Mouse (Mus musculus): ENCODE measurements around the gene Nuak2. TPM values are rescaled to one million over a fixed set of nuclear protein-coding genes. Genes with fewer than 3 reads are reported as not detected.

Gene Nuak2
- total RNA-seq, 1 experiment = 8.0 TPM

DNA sequence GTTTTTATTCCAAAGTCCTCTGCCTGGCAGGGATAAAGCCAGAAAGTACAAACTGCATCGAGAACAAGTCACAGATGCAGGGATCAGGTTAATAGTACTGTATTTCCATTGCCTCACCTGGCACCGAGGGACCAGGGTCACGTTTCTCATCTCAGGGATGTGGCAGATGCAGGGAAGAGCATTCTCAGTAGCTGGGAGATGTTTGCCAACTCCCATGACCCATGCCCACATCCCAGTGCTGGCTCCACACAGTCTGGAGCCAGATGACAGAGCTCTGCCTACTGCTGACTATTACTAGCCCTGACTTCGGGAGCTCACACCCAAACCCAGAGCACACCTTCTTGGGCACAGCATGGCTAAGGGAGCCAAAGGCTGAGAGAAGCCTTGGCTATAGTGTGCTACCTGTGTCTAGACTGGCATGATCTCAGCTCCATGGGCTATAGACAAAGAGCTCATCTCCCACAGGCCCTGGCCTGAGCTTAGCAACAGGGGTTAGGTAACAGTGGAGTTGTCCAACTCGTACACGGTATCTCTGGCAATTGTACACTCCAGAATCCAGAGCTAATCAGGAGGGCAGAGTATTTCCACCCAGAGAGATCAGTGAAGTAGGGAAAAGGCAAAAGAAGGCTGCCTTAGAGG lies 57.1 kb downstream of the Nuak2 start:
- Histone ChIP-seq H3K36me3 (ENCODE audit: control insufficient read depth, insufficient read depth, low read length, poor library complexity, severe bottlenecking) (no peaks in the 10 kb centered on the region), H3K27ac (ENCODE audit: insufficient read depth, low read depth, low read length, poor library complexity, severe bottlenecking) (no peak overlapping the region), H3K4me1 (ENCODE audit: control insufficient read depth in 2 of 2, insufficient read depth in 2 of 2, low read length in 2 of 2, poor library complexity in 1 of 2) (peaks cover 0 to 23% of the 10 kb centered on the region in 2 experiments), H3K9ac (ENCODE audit: insufficient read depth, low read depth, low read length, poor library complexity, severe bottlenecking) (no peak overlapping the region), H3K9me3 (ENCODE audit: control insufficient read depth, insufficient read depth, low read depth, low read length) (no peaks in the 10 kb centered on the region), H3K4me3 (ENCODE audit: insufficient read depth in 1 of 2, low read depth in 1 of 2, low read length in 2 of 2, poor library complexity in 1 of 2, severe bottlenecking in 1 of 2) (no peak overlapping the region)
- TF ChIP-seq CHD2 (IDR thresholded peaks at IDR 0.05; ENCODE audit: low read depth, low read length) = no peak
- TF ChIP-seq MAFK (IDR thresholded peaks at IDR 0.05; ENCODE audit: insufficient read depth, low read depth, low read length) = no peak
- no peak for TF ChIP-seq ZNF384 (IDR thresholded peaks at IDR 0.05; ENCODE audit: low read depth, low read length)
- no peak for TF ChIP-seq ZC3H11A (IDR thresholded peaks at IDR 0.05; ENCODE audit: borderline replicate concordance, low read depth, low read length)
- no peak for TF ChIP-seq HCFC1 (IDR thresholded peaks at IDR 0.05; ENCODE audit: borderline replicate concordance, insufficient read depth, low read length)
- no peak for DNase-seq (ENCODE audit: low read depth, low spot score)
- in situ Hi-C loops (cut with MboI; ENCODE audit: low sequenced_read_pairs in 2 of 2, unreplicated experiment in 2 of 2) = no loop called here

DNA sequence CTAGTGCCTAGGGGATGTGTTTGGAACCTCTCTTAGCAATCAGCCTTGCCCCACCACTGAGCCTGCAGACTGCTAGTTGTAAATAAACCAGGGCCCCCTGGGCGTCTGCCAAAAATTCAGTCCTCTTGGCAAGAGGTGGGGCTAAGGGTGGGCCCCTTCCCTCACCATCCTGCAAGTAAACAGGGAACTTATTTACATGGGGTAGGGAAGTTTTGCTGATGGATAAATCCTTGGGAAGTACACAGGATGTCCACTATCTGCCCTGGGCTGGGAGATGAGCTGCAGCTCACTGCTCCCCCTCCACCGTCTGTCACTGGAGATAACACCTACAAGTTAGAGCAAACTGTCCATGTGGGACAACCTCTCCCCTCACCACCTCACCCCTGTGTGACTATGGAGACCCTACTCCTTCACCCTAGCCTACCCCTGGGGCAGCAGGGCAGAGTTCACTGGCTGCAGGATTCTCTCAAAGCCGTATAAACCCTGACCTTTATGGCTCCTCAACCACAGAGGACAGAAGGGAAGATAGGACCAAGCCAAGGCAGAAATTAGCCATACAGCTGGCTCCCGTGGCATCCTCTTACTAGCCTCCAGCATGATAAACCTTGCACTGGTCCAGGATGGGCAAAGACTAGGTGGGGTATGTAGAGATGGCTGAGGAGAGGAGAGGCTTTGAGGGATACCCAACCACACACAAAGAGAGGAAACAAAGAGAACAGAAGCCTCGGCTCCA lies 58.4 kb downstream of the Nuak2 start:
- in situ Hi-C loops (cut with MboI; ENCODE audit: low sequenced_read_pairs in 2 of 2, unreplicated experiment in 2 of 2) = no loop called here
- H3K36me3 ChIP-seq (ENCODE audit: control insufficient read depth, insufficient read depth, low read length, poor library complexity, severe bottlenecking) = no peaks in the 10 kb centered on the region; the same call in 1 of the 2 replicates
- DNase-seq (ENCODE audit: low read depth, low spot score) = no peak
- no peak for TF ChIP-seq HCFC1 (IDR thresholded peaks at IDR 0.05; ENCODE audit: borderline replicate concordance, insufficient read depth, low read length)
- H3K4me1 ChIP-seq (ENCODE audit: control insufficient read depth in 2 of 2, insufficient read depth in 2 of 2, low read length in 2 of 2, poor library complexity in 1 of 2) = peaks cover 0 to 23% of the 10 kb centered on the region in 2 experiments
- H3K9ac ChIP-seq (ENCODE audit: insufficient read depth, low read depth, low read length, poor library complexity, severe bottlenecking) = no peak overlapping the region
- H3K4me3 ChIP-seq (ENCODE audit: insufficient read depth in 1 of 2, low read depth in 1 of 2, low read length in 2 of 2, poor library complexity in 1 of 2, severe bottlenecking in 1 of 2) = no peak overlapping the region
- H3K9me3 ChIP-seq (ENCODE audit: control insufficient read depth, insufficient read depth, low read depth, low read length) = no peaks in the 10 kb centered on the region
- no peak overlapping the region; the same call in 1 of the 2 replicates for H3K27ac ChIP-seq (ENCODE audit: insufficient read depth, low read depth, low read length, poor library complexity, severe bottlenecking)

DNA sequence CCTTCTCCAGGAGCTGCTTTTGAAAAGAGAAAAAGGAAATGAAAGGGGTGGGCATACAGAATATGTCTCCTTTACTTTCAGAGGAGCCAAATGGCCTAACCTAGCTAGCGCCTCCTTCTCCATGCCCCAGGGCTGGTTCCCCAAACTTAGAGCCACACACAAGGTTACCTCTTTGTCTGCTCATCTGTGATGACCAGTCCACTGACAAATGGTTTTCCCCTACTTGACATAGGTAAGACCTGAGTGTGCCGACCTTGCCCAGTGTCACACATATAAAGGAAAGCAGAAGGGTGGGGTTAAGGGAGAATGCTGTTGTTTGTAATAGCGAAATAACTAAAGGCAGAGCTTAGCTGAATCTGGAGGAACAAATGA lies 58.9 kb downstream of the Nuak2 start:
- Histone ChIP-seq H3K9me3 (ENCODE audit: control insufficient read depth, insufficient read depth, low read depth, low read length) (no peaks in the 10 kb centered on the region), H3K36me3 (ENCODE audit: control insufficient read depth, insufficient read depth, low read length, poor library complexity, severe bottlenecking) (no peaks in the 10 kb centered on the region; the same call in 1 of the 2 replicates), H3K9ac (ENCODE audit: insufficient read depth, low read depth, low read length, poor library complexity, severe bottlenecking) (no peak overlapping the region), H3K4me1 (ENCODE audit: control insufficient read depth in 2 of 2, insufficient read depth in 2 of 2, low read length in 2 of 2, poor library complexity in 1 of 2) (peaks cover 0 to 25% of the 10 kb centered on the region in 2 experiments), H3K27ac (ENCODE audit: insufficient read depth, low read depth, low read length, poor library complexity, severe bottlenecking) (no peak overlapping the region), H3K4me3 (ENCODE audit: insufficient read depth in 1 of 2, low read depth in 1 of 2, low read length in 2 of 2, poor library complexity in 1 of 2, severe bottlenecking in 1 of 2) (no peak overlapping the region)
- in situ Hi-C loops (cut with MboI; ENCODE audit: low sequenced_read_pairs in 2 of 2, unreplicated experiment in 2 of 2) = no loop called here
- TF ChIP-seq MAFK (IDR thresholded peaks at IDR 0.05; ENCODE audit: insufficient read depth, low read depth, low read length) (no peak), ZNF384 (IDR thresholded peaks at IDR 0.05; ENCODE audit: low read depth, low read length) (no peak), HCFC1 (IDR thresholded peaks at IDR 0.05; ENCODE audit: borderline replicate concordance, insufficient read depth, low read length) (no peak), CHD2 (IDR thresholded peaks at IDR 0.05; ENCODE audit: low read depth, low read length) (no peak), ZC3H11A (IDR thresholded peaks at IDR 0.05; ENCODE audit: borderline replicate concordance, low read depth, low read length) (no peak)
- DNase-seq (ENCODE audit: low read depth, low spot score) = no peak

DNA sequence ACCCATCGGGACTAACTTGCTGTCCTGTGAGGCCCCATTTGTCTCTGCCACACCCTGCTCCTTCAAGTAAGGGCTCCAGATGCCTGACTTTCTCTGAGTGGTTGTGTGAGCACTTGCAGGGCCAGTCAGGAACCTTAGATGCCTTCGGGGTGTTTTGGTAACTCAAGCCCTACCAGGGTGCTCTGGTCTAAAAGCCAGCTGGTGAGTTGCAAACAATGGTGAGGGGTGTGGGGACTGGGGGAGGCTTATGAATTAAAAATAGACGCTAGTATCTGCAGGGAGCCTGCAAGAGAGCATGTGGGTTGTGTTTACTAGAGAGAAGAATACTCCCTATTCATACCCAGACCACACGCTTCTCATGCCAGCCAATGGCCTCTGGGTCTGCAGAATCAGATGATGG lies 59.3 kb downstream of the Nuak2 start:
- no peak overlapping the region for H3K4me3 ChIP-seq (ENCODE audit: insufficient read depth in 1 of 2, low read depth in 1 of 2, low read length in 2 of 2, poor library complexity in 1 of 2, severe bottlenecking in 1 of 2)
- in situ Hi-C loops (cut with MboI; ENCODE audit: low sequenced_read_pairs in 2 of 2, unreplicated experiment in 2 of 2) = no loop called here
- no peaks in the 10 kb centered on the region for H3K9me3 ChIP-seq (ENCODE audit: control insufficient read depth, insufficient read depth, low read depth, low read length)
- no peak for DNase-seq (ENCODE audit: low read depth, low spot score)
- no peak overlapping the region for H3K9ac ChIP-seq (ENCODE audit: insufficient read depth, low read depth, low read length, poor library complexity, severe bottlenecking)
- H3K27ac ChIP-seq (ENCODE audit: insufficient read depth, low read depth, low read length, poor library complexity, severe bottlenecking) = no peak overlapping the region
- TF ChIP-seq ZNF384 (IDR thresholded peaks at IDR 0.05; ENCODE audit: low read depth, low read length) (no peak), MAFK (IDR thresholded peaks at IDR 0.05; ENCODE audit: insufficient read depth, low read depth, low read length) (no peak), CHD2 (IDR thresholded peaks at IDR 0.05; ENCODE audit: low read depth, low read length) (no peak), HCFC1 (IDR thresholded peaks at IDR 0.05; ENCODE audit: borderline replicate concordance, insufficient read depth, low read length) (no peak), ZC3H11A (IDR thresholded peaks at IDR 0.05; ENCODE audit: borderline replicate concordance, low read depth, low read length) (no peak)
- no peaks in the 10 kb centered on the region; the same call in 1 of the 2 replicates for H3K36me3 ChIP-seq (ENCODE audit: control insufficient read depth, insufficient read depth, low read length, poor library complexity, severe bottlenecking)
- H3K4me1 ChIP-seq (ENCODE audit: control insufficient read depth in 2 of 2, insufficient read depth in 2 of 2, low read length in 2 of 2, poor library complexity in 1 of 2) = peaks cover 0 to 25% of the 10 kb centered on the region in 2 experiments
